ENCODE assay signal across 18 mouse cellular contexts in genomic region chr12:82216801-82217553, GRCm38 (mm10).
"Had no signal": no experiment of that assay in that cellular context is flagged by ENCODE, and none has a peak within 500 bp of the region (broad histone marks: within the 10 kb centered on the region; RNA-seq: fewer than 3 reads in every experiment).

No protein-coding gene starts in this region.

- H3K9ac ChIP-seq: liver, postnatal 0 days; lung, embryonic 15.5 days; midbrain, embryonic 13.5 days; midbrain, embryonic 15.5 days; neural tube, embryonic 12.5 days; stomach, embryonic 15.5 days had no signal

- H3K27me3 ChIP-seq: lung, embryonic 15.5 days; megakaryocyte, embryonic 14.5 days; midbrain, embryonic 13.5 days; midbrain, embryonic 15.5 days; neural tube, embryonic 12.5 days; stomach, embryonic 15.5 days had no signal

- DNase-seq: liver, postnatal 0 days; lung, adult 2 months; lung, postnatal 14 days; lung, postnatal 36 days; right cerebral cortex, postnatal 14 days; thymus, adult 2 months; thymus, postnatal 25 days; thymus, postnatal 4 days had no signal

- H3K9me3 ChIP-seq: lung, embryonic 15.5 days; midbrain, embryonic 13.5 days; midbrain, embryonic 15.5 days; neural tube, embryonic 12.5 days; stomach, embryonic 15.5 days had no signal

- H3K4me1 ChIP-seq: midbrain, embryonic 13.5 days; midbrain, embryonic 15.5 days; stomach, embryonic 15.5 days had no signal

- H3K27ac ChIP-seq: lung, embryonic 15.5 days; macrophage; midbrain, embryonic 13.5 days; midbrain, embryonic 15.5 days; neural tube, embryonic 12.5 days; stomach, embryonic 15.5 days; stomach, postnatal 0 days had no signal

- ATAC-seq: liver, postnatal 0 days; lung, postnatal 0 days; midbrain, embryonic 13.5 days; midbrain, embryonic 15.5 days had no signal

- H3K4me3 ChIP-seq: lung, embryonic 15.5 days; megakaryocyte, embryonic 14.5 days; midbrain, embryonic 13.5 days; midbrain, embryonic 15.5 days; neural tube, embryonic 12.5 days; stomach, embryonic 15.5 days had no signal

- H3K4me2 ChIP-seq: lung, embryonic 15.5 days; midbrain, embryonic 11.5 days; midbrain, embryonic 13.5 days; midbrain, embryonic 15.5 days; neural tube, embryonic 12.5 days; stomach, embryonic 15.5 days had no signal

- H3K36me3 ChIP-seq: lung, embryonic 15.5 days; midbrain, embryonic 15.5 days; neural tube, embryonic 12.5 days had no signal
